Mouse (Mus musculus): ENCODE results near the gene Gnb1. TPM values are rescaled to one million over a fixed set of nuclear protein-coding genes. Genes with fewer than 3 reads are reported as not detected.

The Gnb1 gene
- polyA plus RNA-seq (2015; fragmentation: Nextera tagmentation; extraction: Ambion mirVana), result 77.3 and 85.9 TPM in 2 replicates

DNA sequence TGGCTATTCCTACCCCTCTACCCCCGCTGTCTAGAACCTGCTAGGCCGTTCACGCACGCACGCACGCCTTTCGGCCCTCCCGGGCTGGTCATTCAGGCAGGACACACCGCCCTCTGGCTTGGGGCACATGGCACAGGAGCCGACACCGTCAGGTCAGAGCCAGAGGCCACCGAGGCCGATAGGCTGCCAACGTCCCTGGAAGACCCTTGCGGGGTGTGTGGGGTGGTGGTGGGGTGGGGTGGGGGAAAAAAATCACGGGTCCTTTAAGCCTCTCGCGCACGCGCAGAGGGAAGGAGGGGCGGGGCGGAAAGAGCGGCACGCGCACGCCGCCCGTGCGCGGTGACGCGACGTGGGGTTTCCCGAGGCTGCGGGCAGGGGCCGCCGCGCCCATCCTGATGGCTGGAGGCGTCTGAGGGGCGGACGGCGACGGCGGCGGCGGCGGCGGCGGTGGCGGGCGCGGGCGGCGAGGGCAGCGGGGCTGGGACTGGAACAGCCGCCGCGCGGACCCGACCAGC, at the start of gene Gnb1:
Gene Gnb1 (plus strand): TSS at position 372 of the 515 bp plus-strand sequence.
- Histone ChIP-seq H3K27ac (ENCODE audit: low read length) (peak within 1 kb of the TSS; percentile 82), H3K36me3 (ENCODE audit: control insufficient read depth, insufficient read depth) (no peaks in the 10 kb centered on the region), H3K9ac (ENCODE audit: low read depth, low read length) (peak within 1 kb of the TSS; percentile 94), H3K9me3 (replicated peaks; ENCODE audit: control insufficient read depth, low read length) (no peaks in the 10 kb centered on the region), H3K4me1 (ENCODE audit: control insufficient read depth, low read depth, low read length) (peaks cover 65% of the 10 kb centered on the region), H3K4me3 (ENCODE audit: low read depth, low read length) (peak within 1 kb of the TSS; percentile 95), H3K27me3 (ENCODE audit: control insufficient read depth, insufficient read depth, low read depth, low read length) (no peaks in the 10 kb centered on the region), H3K4me2 (ENCODE audit: low read depth, low read length) (peak within 1 kb of the TSS; percentile 100)
- peak; percentile 79 for ATAC-seq (ENCODE audit: low read depth)
- 0% methylated on average over 28 of the region's 60 CpGs for WGBS (ENCODE audit: insufficient replicate concordance)

DNA sequence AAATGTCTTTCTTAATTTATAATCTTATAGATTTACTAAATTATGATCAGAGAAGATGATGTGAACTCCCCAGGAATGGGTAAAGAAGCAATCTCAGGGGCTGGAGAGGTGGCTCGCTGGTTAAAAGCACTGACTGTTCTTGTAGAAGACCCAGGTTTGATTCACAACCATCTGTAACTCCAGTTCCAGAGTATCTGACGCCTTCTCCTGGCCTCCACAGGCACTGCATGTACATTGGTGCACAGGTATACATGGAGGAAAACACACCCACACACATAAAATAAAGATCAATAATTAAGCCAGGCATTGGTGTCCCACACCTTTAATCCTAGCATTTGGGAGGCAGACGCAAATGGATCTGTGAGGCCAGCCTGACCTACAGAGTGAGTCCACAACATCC, 48.4 kb upstream of the Gnb1 start:
- Histone ChIP-seq H3K27me3 (ENCODE audit: control insufficient read depth, insufficient read depth, low read depth, low read length) (no peaks in the 10 kb centered on the region), H3K36me3 (ENCODE audit: control insufficient read depth, insufficient read depth) (no peaks in the 10 kb centered on the region), H3K9me3 (replicated peaks; ENCODE audit: control insufficient read depth, low read length) (no peaks in the 10 kb centered on the region), H3K4me2 (ENCODE audit: low read depth, low read length) (no peak overlapping the region), H3K4me3 (ENCODE audit: low read depth, low read length) (no peak overlapping the region), H3K4me1 (ENCODE audit: control insufficient read depth, low read depth, low read length) (no peaks in the 10 kb centered on the region), H3K9ac (ENCODE audit: low read depth, low read length) (no peak overlapping the region), H3K27ac (ENCODE audit: low read length) (no peak overlapping the region)
- 59% methylated on average over 3 of the region's 3 CpGs for WGBS (ENCODE audit: insufficient replicate concordance)
- ATAC-seq (ENCODE audit: low read depth), result no peak

DNA sequence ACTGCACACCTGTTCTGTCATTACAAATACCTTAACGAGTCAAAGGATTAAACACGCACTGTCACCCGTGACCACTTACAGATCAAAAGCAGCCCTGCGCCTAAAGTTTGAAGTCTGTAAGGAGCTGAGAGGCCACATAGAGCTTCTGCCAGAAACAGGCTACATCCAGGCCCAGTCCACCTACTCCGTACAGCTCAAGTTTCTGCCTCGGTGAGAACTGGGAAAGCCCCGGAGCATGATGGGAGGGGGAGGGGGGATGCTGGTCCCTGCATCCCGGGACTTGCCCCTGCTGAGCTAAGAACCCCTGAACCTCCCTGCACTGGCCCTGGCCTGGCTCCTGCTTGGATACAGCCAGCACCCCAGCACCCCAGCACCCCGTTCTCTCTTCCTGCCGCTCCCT, 39.6 kb upstream of the Gnb1 start:
- no peak for ATAC-seq (ENCODE audit: low read depth)
- no peak overlapping the region for H3K4me2 ChIP-seq (ENCODE audit: low read depth, low read length)
- H3K4me3 ChIP-seq (ENCODE audit: low read depth, low read length), result no peak overlapping the region
- H3K27me3 ChIP-seq (ENCODE audit: control insufficient read depth, insufficient read depth, low read depth, low read length), result no peaks in the 10 kb centered on the region
- H3K9ac ChIP-seq (ENCODE audit: low read depth, low read length), result no peak overlapping the region
- WGBS (ENCODE audit: insufficient replicate concordance), result 45% methylated on average over 10 of the region's 10 CpGs
- H3K4me1 ChIP-seq (ENCODE audit: control insufficient read depth, low read depth, low read length), result no peaks in the 10 kb centered on the region
- H3K27ac ChIP-seq (ENCODE audit: low read length), result no peak overlapping the region
- H3K36me3 ChIP-seq (ENCODE audit: control insufficient read depth, insufficient read depth), result no peaks in the 10 kb centered on the region
- H3K9me3 ChIP-seq (replicated peaks; ENCODE audit: control insufficient read depth, low read length), result no peaks in the 10 kb centered on the region

DNA sequence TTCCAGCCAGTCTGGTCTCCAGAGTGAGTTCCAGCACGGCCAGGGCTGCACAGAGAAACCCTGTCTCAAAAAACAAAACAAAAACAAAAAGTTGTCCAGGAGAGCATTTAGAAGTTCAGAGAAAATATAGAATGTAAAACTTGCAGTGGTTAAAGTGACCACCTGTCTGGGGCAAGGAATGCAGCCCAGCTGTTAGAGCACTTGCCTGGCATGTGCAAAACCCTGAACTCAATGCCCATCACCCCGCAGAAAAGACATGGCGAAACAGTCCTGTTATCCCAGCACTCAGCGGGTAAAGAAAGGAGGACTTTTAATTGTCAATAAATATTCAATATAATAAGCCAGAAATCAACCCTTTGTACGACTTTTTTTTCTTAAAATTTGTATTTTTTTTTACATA, 32.6 kb upstream of the Gnb1 start:
- Histone ChIP-seq H3K4me1 (ENCODE audit: control insufficient read depth, low read depth, low read length) (no peaks in the 10 kb centered on the region), H3K4me2 (ENCODE audit: low read depth, low read length) (no peak overlapping the region), H3K36me3 (ENCODE audit: control insufficient read depth, insufficient read depth) (no peaks in the 10 kb centered on the region), H3K9me3 (replicated peaks; ENCODE audit: control insufficient read depth, low read length) (no peaks in the 10 kb centered on the region), H3K4me3 (ENCODE audit: low read depth, low read length) (no peak overlapping the region), H3K27me3 (ENCODE audit: control insufficient read depth, insufficient read depth, low read depth, low read length) (no peaks in the 10 kb centered on the region), H3K9ac (ENCODE audit: low read depth, low read length) (no peak overlapping the region), H3K27ac (ENCODE audit: low read length) (no peak overlapping the region)
- 61% methylated on average over 5 of the region's 5 CpGs for WGBS (ENCODE audit: insufficient replicate concordance)
- no peak for ATAC-seq (ENCODE audit: low read depth)

DNA sequence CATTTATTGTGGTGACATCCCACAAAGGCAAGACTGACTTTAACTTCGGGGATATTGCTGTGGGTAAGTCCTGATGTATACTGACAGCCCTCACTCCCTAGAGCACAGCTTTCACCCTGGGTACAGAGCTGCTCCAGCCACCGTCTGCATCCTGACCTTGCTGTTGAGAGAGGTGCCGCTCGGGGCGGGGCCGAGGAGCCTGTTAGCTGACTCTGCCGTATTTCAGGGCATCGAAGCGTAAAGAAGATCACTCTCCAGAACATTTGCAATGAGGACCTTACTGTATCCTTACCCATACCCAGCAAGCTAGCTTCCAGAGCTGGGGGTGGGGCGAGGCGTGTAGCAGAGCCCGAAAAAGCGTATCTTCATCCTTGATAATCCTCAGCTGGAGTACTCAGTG, 28.1 kb upstream of the Gnb1 start:
- no peak for ATAC-seq (ENCODE audit: low read depth)
- no peak overlapping the region for H3K27ac ChIP-seq (ENCODE audit: low read length)
- no peaks in the 10 kb centered on the region for H3K4me1 ChIP-seq (ENCODE audit: control insufficient read depth, low read depth, low read length)
- no peaks in the 10 kb centered on the region for H3K9me3 ChIP-seq (replicated peaks; ENCODE audit: control insufficient read depth, low read length)
- H3K27me3 ChIP-seq (ENCODE audit: control insufficient read depth, insufficient read depth, low read depth, low read length), result no peaks in the 10 kb centered on the region
- H3K4me3 ChIP-seq (ENCODE audit: low read depth, low read length), result no peak overlapping the region
- WGBS (ENCODE audit: insufficient replicate concordance), result 67% methylated on average over 13 of the region's 13 CpGs
- no peak overlapping the region for H3K4me2 ChIP-seq (ENCODE audit: low read depth, low read length)
- H3K36me3 ChIP-seq (ENCODE audit: control insufficient read depth, insufficient read depth), result no peaks in the 10 kb centered on the region
- no peak overlapping the region for H3K9ac ChIP-seq (ENCODE audit: low read depth, low read length)

DNA sequence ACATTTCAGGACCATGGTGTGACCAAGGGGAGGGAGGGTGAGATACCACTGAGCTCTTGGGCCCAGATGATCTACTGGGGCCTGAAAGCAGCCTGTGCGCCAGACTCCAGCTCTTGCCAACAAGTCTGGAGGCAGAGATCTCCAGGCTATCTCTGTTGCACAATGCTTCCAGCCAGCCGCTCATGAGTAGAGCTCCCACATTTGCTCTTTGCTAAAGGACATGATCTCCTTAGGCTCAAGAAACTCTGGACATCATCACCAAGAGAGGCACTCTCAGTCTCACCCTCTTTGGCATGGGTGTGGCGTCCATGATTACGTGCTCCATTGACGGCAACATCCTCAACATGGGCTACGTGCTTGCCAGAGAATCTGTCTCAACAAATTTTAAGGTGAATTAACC, 27.6 kb upstream of the Gnb1 start:
- H3K4me1 ChIP-seq (ENCODE audit: control insufficient read depth, low read depth, low read length), result no peaks in the 10 kb centered on the region
- no peak for ATAC-seq (ENCODE audit: low read depth)

DNA sequence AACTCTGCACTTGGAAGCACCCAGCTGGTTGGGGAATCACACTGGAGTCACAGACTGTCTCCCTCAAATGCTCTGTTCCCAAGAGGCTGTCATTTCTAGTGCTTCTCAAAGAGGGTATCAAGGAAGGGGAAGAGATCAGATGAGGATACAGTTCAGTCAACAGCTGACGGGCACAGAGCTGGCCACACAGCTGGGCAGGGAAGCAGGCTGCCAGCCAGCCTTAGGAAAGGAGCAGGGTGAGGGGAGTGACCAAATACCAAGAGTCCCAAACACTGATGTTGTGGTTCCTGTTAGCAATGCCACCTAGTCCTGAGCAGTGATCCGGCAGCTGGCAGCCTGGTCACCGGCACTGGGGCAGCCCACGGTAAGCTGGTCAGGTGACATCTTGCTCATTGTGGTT, 27.1 kb upstream of the Gnb1 start:
- ATAC-seq (ENCODE audit: low read depth), result no peak
- no peaks in the 10 kb centered on the region for H3K36me3 ChIP-seq (ENCODE audit: control insufficient read depth, insufficient read depth)
- H3K4me2 ChIP-seq (ENCODE audit: low read depth, low read length), result no peak overlapping the region
- H3K27me3 ChIP-seq (ENCODE audit: control insufficient read depth, insufficient read depth, low read depth, low read length), result no peaks in the 10 kb centered on the region
- 58% methylated on average over 4 of the region's 4 CpGs for WGBS (ENCODE audit: insufficient replicate concordance)
- H3K9ac ChIP-seq (ENCODE audit: low read depth, low read length), result no peak overlapping the region
- H3K4me1 ChIP-seq (ENCODE audit: control insufficient read depth, low read depth, low read length), result peaks cover 2% of the 10 kb centered on the region; the same call in 1 of the 2 replicates
- no peak overlapping the region for H3K4me3 ChIP-seq (ENCODE audit: low read depth, low read length)
- no peak overlapping the region for H3K27ac ChIP-seq (ENCODE audit: low read length)
- no peaks in the 10 kb centered on the region for H3K9me3 ChIP-seq (replicated peaks; ENCODE audit: control insufficient read depth, low read length)

More for the DNA sequence above, 27.6 kb upstream of the Gnb1 start:
- 67% methylated on average over 6 of the region's 6 CpGs for WGBS (ENCODE audit: insufficient replicate concordance)
- H3K9me3 ChIP-seq (replicated peaks; ENCODE audit: control insufficient read depth, low read length), result no peaks in the 10 kb centered on the region
- H3K9ac ChIP-seq (ENCODE audit: low read depth, low read length), result no peak overlapping the region
- H3K27me3 ChIP-seq (ENCODE audit: control insufficient read depth, insufficient read depth, low read depth, low read length), result no peaks in the 10 kb centered on the region
- H3K4me2 ChIP-seq (ENCODE audit: low read depth, low read length), result no peak overlapping the region
- H3K4me3 ChIP-seq (ENCODE audit: low read depth, low read length), result no peak overlapping the region
- no peaks in the 10 kb centered on the region for H3K36me3 ChIP-seq (ENCODE audit: control insufficient read depth, insufficient read depth)
- H3K27ac ChIP-seq (ENCODE audit: low read length), result no peak overlapping the region

DNA sequence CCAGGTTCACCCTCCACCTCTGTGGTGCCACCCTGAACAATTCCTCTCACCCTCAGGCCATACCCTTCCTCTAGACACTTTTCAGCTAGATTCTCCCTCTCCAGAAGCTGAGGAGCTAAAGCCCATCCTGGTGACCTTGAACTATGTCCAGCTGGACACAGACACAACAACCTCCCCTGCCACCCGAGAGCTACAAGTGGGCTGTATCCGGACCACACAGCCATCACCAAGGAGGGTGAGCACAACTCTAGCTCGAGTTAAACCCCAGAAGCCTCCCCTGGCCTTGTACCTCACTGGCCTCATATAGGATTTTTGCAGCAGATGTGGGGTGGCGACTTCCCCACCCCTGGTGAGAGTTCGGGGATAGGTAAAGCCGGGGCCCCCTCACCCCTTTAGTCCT, 25.6 kb upstream of the Gnb1 start:
- no peaks in the 10 kb centered on the region for H3K36me3 ChIP-seq (ENCODE audit: control insufficient read depth, insufficient read depth)
- no peak overlapping the region for H3K4me2 ChIP-seq (ENCODE audit: low read depth, low read length)
- H3K9ac ChIP-seq (ENCODE audit: low read depth, low read length), result no peak overlapping the region
- H3K27me3 ChIP-seq (ENCODE audit: control insufficient read depth, insufficient read depth, low read depth, low read length), result peaks cover 3% of the 10 kb centered on the region; the same call in 1 of the 2 replicates
- peaks cover 3% of the 10 kb centered on the region; the same call in 1 of the 2 replicates for H3K4me1 ChIP-seq (ENCODE audit: control insufficient read depth, low read depth, low read length)
- WGBS (ENCODE audit: insufficient replicate concordance), result 50% methylated on average over 6 of the region's 6 CpGs
- no peak for ATAC-seq (ENCODE audit: low read depth)
- H3K4me3 ChIP-seq (ENCODE audit: low read depth, low read length), result no peak overlapping the region
- H3K9me3 ChIP-seq (replicated peaks; ENCODE audit: control insufficient read depth, low read length), result no peaks in the 10 kb centered on the region
- H3K27ac ChIP-seq (ENCODE audit: low read length), result no peak overlapping the region

DNA sequence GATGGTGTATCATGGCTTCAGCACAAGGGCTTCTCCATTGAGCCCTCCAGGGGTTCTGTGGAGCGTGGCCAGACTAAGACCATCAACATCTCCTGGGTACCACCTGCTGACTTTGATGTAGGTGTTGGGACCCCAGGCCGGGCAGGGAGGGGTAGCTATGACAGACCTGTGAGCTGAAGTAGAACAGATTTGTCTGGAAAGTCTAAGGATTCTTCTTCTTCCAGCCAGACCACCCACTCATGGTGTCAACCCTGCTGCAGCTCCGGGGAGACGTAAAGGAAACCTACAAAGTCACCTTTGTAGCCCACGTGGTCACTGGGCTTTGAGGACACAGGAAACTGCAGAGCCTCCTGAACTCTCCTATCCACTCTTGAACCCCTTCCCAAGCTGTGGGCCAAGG, 25.1 kb upstream of the Gnb1 start:
- H3K9ac ChIP-seq (ENCODE audit: low read depth, low read length), result no peak overlapping the region
- peaks cover 3% of the 10 kb centered on the region; the same call in 1 of the 2 replicates for H3K4me1 ChIP-seq (ENCODE audit: control insufficient read depth, low read depth, low read length)
- H3K4me2 ChIP-seq (ENCODE audit: low read depth, low read length), result no peak overlapping the region
- H3K27me3 ChIP-seq (ENCODE audit: control insufficient read depth, insufficient read depth, low read depth, low read length), result peaks cover 3% of the 10 kb centered on the region; the same call in 1 of the 2 replicates
- 70% methylated on average over 5 of the region's 5 CpGs for WGBS (ENCODE audit: insufficient replicate concordance)
- no peak for ATAC-seq (ENCODE audit: low read depth)
- H3K36me3 ChIP-seq (ENCODE audit: control insufficient read depth, insufficient read depth), result no peaks in the 10 kb centered on the region
- H3K9me3 ChIP-seq (replicated peaks; ENCODE audit: control insufficient read depth, low read length), result no peaks in the 10 kb centered on the region
- H3K27ac ChIP-seq (ENCODE audit: low read length), result no peak overlapping the region
- no peak overlapping the region for H3K4me3 ChIP-seq (ENCODE audit: low read depth, low read length)

Data from liver, embryonic 16.5 days (tissue).